Mouse (Mus musculus) T-helper 1 cell (primary cell): ENCODE results near the gene Nmur1.
"Not testable (repeated sequence)": the region's sequence is repeated elsewhere in the genome, so short reads cannot be mapped to it uniquely, and the experiment has no call there.

Experiments used
- in situ Hi-C: fragments of 300-600 bp; cut with MboI, MseI; formaldehyde crosslinking; loops from one replicate; pipeline ENCODE4 v1.15.1; 2025; ENCODE audit warnings: high pct_unique_total_duplicates

Gene Nmur1

DNA sequence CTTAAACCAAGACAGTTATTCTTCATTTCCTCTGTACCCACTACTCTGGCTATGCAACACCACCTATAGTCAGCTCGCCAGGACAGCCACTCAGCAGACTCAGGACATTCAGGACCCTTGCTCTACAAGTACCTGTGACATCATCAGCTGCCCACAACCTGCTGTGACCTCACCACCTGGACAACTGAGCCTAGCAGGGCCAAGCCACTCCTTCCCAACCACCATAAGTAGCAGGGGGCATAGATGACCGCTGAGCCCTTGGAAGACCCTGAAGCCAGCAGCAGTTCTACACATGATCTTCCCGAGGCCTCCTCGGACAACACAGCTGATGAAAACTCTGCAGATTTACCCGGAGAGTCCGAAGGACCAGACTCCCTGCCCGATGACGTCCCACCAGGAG, at the start of gene Nmur1, which contains the start of gene Tex44:
Gene Nmur1 (minus strand): TSS at position 101 of the 400 bp plus-strand sequence.
Gene Tex44 (plus strand): TSS at position 202 of the 400 bp plus-strand sequence.
- in situ Hi-C loops: no loop called here

GRCm38 (mm10) chr1:86473109-86473760, 47.2 kb upstream of the Nmur1 start:
- in situ Hi-C loops: no loop called here

- in situ Hi-C loops: no loop called here
Measured at GRCm38 (mm10) chr1:86472197-86472952, 46.3 kb upstream of the Nmur1 start.

GRCm38 (mm10) chr1:86471504-86471961, 45.5 kb upstream of the Nmur1 start:
- in situ Hi-C loops: not testable (repeated sequence)

- in situ Hi-C loops: no loop called here
Measured at GRCm38 (mm10) chr1:86470519-86471181, 44.6 kb upstream of the Nmur1 start.

GRCm38 (mm10) chr1:86469876-86470275, 43.8 kb upstream of the Nmur1 start:
- in situ Hi-C loops: no loop called here

GRCm38 (mm10) chr1:86467416-86467815, 41.4 kb upstream of the Nmur1 start:
- in situ Hi-C loops: no loop called here

DNA sequence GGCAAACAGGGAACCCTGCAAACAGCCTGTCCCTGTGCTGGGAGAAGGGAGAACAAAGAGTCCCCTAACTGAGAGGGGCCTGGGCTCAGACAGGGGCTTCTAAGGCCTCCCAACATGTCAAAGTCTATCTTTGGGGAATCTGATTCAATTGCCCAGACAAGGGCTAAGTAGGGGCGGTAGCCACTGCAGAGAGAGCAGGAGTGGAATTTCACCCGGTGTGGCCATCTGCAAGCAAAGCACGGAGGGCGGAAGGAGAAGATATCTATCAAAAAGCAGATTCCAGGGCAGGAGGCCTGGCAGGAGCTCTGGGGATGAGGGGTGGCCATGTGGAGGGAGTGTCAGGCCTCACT, 38.8 kb upstream of the Nmur1 start:
- in situ Hi-C loops: no loop called here

DNA sequence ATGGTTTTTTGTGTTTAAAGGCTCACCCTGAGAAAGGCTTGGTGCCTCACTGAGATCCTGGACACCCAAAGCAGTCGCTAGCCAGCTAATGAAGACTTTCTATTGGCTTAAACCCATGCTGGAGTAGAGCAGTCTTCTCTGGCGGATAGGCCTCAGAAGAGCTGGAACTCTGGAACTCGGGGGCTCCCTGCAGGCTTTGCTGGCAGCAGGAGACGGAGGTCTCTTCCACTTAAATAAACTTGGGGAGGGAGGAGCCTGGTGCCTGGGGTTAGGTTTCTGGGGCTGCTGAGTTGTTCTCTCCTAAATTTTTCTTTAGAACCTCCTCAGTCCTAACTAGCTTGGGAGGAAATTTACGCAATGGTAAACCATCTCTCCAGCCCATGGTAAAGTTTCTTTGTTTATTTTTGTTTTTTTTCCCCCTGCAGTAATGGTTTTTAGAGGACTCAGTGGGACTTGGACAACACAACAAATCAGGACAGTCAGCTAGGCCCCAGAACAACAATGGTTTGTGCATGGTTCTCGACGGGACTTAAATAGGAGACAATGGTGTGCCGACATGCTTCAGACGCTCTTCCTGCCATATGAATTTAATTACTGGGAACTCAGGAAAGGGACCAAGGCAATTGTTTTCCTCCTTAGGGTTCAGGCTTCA, 38.3 kb upstream of the Nmur1 start:
- in situ Hi-C loops: no loop called here

DNA sequence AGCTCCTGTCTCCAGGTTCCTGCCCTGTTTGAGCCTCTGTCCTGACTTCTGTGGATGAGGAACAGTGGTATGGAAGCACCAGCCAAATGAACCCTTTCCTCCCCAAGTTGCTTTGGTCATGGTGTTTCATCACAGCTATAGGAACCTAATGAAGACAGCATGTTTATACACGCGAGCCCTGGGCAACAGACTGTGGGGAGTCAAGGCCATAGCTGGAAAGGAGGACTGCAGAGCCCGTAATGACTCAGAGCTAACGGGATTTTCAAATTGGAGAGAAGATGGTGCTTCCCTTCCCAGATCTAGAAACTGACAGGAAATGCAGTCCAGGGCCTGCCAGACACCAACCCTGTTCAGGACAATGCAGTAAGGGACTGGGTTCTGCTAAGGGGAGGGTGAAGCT, 33.3 kb upstream of the Nmur1 start:
- in situ Hi-C loops: no loop called here

DNA sequence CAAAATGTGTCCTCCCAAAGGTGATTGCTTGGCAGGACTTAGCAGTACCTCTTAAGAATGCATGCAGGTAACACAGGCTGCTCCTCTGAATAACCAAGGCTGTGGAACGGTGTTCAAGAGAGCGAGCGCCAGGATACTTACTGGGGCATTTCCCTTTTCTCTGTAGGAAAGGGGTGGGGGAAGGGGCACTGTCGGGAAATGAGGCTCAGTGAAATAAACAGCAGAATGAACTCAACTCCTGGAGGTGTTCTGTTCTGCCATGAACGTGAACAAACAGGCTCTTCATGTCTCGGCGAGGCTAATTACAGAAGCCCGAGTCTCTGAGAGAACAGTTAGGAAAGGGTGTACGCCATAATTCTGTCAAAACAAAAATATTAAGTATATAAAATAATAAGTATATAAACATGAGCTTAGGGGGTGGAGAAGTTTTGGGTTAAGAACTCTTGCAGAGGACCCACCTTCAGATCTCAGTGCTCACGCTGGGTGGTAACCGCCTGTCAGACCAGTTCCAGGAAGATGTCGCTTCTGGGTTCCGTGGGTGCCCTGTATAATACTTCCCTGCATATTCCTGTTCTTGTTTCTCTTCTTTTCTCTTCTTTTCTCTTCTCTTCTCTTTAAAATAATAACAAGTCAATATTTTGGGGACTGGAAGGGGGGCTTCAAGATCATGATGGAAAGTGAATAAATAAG, 31.0 kb upstream of the Nmur1 start:
- in situ Hi-C loops: no loop called here

GRCm38 (mm10) chr1:86452713-86453112, 26.7 kb upstream of the Nmur1 start:
- in situ Hi-C loops: no loop called here

- in situ Hi-C loops: loop anchor here (5.0 to 10.0 kb wide), 2 partner anchors 592 to 1175 kb away; partner anchors contain the start of gene Inpp5d
Measured at GRCm38 (mm10) chr1:86449966-86450365, 23.9 kb upstream of the Nmur1 start.

DNA sequence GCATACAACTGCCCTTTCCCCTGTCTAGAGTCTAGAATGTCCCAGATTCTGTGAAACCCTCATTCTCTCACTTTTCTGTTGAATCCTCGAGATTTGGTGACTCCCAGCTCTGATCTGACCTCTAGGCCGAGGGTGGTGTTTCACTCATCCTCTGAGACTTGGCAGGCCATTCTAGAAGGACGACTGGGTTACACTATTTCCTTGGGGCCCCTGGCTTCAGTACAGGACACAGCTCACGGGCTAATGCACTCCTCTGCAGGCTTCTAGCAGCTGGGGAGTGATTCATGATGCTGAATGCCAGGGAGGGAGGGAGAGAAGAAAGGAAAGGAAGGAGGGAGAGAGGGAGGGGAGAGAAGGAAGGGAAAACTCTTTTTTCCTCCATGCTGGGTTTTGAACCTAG, 22.2 kb upstream of the Nmur1 start:
- in situ Hi-C loops: loop anchor here (5.0 to 10.0 kb wide), 2 partner anchors 594 to 1177 kb away; partner anchors contain the start of gene Inpp5d

GRCm38 (mm10) chr1:86447596-86448171, 21.7 kb upstream of the Nmur1 start:
- in situ Hi-C loops: loop anchor here (5.0 to 10.0 kb wide), 2 partner anchors 595 to 1177 kb away; partner anchors contain the start of gene Inpp5d

DNA sequence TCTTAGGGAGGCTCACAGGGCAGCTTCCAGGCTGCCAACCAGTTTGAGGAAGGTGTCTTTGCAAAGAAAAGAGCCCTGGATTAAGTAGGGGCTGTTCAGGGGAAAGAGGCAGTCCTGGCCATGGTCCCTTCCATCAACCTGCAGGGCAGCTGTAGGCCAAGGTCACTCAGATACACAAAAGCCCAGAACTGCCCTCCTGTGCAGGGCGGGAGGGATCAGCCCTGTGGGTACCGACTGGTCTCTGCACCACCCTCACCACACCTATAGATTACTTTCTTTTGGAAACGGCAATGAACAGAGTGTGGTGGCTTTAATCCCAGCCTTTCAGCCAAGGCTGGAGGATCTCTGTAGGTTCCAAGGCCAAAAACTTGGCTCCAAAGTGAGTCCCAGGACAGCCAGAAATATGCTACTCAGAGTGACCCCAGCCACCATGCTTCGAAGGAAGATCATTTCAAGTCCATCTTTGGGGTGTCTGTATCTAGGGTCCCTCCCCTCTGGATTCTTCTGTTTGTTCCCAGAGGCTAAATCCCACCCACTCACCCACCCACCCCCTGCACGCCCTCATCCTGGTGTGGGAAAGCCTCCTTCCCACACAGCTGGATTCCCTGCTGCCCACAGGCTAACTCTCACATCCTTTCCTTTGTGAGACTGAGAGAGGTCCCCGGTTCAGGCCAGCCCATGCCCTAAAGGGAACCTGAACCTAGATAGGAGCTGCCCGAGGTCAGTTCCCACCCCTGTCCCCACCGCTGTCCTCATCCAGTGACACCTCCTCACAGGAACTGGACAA, 17.6 kb upstream of the Nmur1 start:
- in situ Hi-C loops: loop anchor here (5.0 to 10.0 kb wide), 3 partner anchors 59 to 1181 kb away; partner anchors contain the start of gene Inpp5d

DNA sequence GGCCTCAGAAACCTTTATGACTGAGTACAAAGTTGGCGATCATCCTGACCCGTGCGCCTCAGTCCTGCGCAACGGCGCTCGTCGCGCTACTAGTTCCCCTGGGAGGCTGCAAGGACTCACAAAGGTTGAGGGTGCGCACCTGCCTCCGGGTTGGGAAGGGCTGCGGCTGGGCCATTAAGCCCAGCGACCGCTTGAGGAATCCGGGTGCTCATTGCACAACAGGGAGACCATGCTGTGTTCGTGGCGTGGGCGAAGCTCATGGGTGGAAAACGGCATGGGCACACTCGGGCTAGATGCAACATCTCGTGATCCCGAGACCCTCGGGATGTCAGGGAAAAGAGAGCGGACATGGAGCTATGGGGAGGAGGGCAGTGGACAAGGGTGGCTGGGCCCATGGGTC, 16.8 kb upstream of the Nmur1 start:
- in situ Hi-C loops: loop anchor here (5.0 to 10.0 kb wide), 3 partner anchors 59 to 1182 kb away; partner anchors contain the start of gene Inpp5d

GRCm38 (mm10) chr1:86441980-86442831, 16.2 kb upstream of the Nmur1 start:
- in situ Hi-C loops: loop anchor here (5.0 to 10.0 kb wide), 3 partner anchors 60 to 1183 kb away; partner anchors contain the start of gene Inpp5d

GRCm38 (mm10) chr1:86441724-86441979, 15.6 kb upstream of the Nmur1 start:
- in situ Hi-C loops: loop anchor here (5.0 to 10.0 kb wide), 3 partner anchors 61 to 1183 kb away; partner anchors contain the start of gene Inpp5d
